Mouse (Mus musculus): ENCODE results near the gene Snx29. TPM values are rescaled to one million over a fixed set of nuclear protein-coding genes. Genes with fewer than 3 reads are reported as not detected.

The Snx29 gene
- total and polyA plus RNA-seq, 3 experiments = 1.2 to 3.2 (median 3.1) TPM

DNA sequence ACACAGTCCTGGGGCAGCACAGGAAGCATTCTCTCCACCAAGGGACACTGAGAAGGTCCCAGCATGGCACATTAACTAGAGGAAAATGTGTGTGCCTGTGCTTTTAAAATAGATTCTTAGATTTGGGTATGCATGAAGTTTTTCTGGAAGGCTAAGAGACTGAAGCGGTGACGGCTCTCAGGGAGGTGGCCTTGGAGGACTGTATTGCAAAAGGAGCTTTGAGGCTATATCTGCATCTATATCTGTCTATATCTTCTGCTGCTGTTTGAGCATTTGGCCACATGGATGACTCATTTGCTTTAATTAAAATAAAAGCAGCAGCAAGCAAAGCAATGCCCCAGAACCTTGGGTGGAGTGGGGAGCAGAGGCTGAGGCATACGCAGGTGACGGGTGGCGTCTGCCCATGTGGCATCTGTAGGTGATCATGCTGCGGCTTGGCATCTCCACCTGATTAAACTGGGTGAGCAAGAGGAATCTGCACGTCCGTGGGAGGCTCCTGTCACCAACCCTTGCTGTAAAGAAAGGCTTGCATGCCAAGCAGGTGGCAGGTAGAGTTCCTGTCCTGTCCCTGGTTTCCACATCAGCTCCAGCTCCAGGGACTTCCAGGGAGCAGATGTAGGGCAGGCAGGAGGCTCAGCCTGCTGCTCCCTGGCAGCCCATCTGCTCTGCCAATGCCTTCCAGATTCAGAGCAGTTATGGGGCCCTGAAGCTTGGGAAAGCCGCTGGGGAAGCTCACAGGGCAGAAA lies 456.2 kb downstream of the Snx29 start:
- H3K9ac ChIP-seq (ENCODE audit: insufficient read depth, low read depth) = no peak overlapping the region
- H3K27ac ChIP-seq (ENCODE audit: insufficient read depth, low read depth) = no peak overlapping the region
- H3K9me3 ChIP-seq (replicated peaks; ENCODE audit: low read length) = no peaks in the 10 kb centered on the region
- no peak overlapping the region for H3K4me3 ChIP-seq (replicated peaks in 1 of 3; ENCODE audit: low read depth in 2 of 3, low read length in 2 of 3, poor library complexity in 1 of 3)
- DNase-seq (ENCODE audit: extremely low read depth) = no peak
- no peaks in the 10 kb centered on the region for H3K4me1 ChIP-seq (ENCODE audit: control insufficient read depth in 1 of 2, insufficient read depth in 2 of 2)
- no peaks in the 10 kb centered on the region for H3K79me2 ChIP-seq (replicated peaks; ENCODE audit: control insufficient read depth, extremely low read depth, insufficient read depth, poor library complexity, severe bottlenecking)
- in situ Hi-C loops (cut with MboI; ENCODE audit: low pct_ligation_motif_present, low pct_unique_long_range_greater_than_20kb, low sequenced_read_pairs) = no loop called here
- TF ChIP-seq KAT2A (IDR thresholded peaks at IDR 0.05; ENCODE audit: insufficient replicate concordance, low read length) = no peak
- TF ChIP-seq GABPA (IDR thresholded peaks at IDR 0.05; ENCODE audit: insufficient replicate concordance, low read depth, low read length) = no peak
- TF ChIP-seq SMC3 (IDR thresholded peaks at IDR 0.05; ENCODE audit: low read depth, low read length) = no peak
- TF ChIP-seq USF2 (conservative IDR thresholded peaks at IDR 0.05; ENCODE audit: low read depth, low read length) = no peak
- TF ChIP-seq IRF4 (IDR thresholded peaks at IDR 0.05; ENCODE audit: low read depth, low read length) = no peak
- no peak for TF ChIP-seq ZMIZ1 (IDR thresholded peaks at IDR 0.05; ENCODE audit: low read depth, low read length)
- no peak for TF ChIP-seq BHLHE40 (IDR thresholded peaks at IDR 0.05; ENCODE audit: low read depth, low read length)
- TF ChIP-seq RAD21 (IDR thresholded peaks at IDR 0.05; ENCODE audit: low read depth, low read length) = no peak
- no peak for TF ChIP-seq MYC (IDR thresholded peaks at IDR 0.05; ENCODE audit: low read depth, low read length)
- no peak for TF ChIP-seq PAX5 (IDR thresholded peaks at IDR 0.05; ENCODE audit: low read length)
- TF ChIP-seq JUN (IDR thresholded peaks at IDR 0.05; ENCODE audit: insufficient read depth, low read depth, low read length) = no peak
- no peak for TF ChIP-seq MXI1 (IDR thresholded peaks at IDR 0.05; ENCODE audit: low read depth, low read length)
- TF ChIP-seq TCF12 (IDR thresholded peaks at IDR 0.05; ENCODE audit: low read depth, low read length) = no peak
- TF ChIP-seq USF1 (IDR thresholded peaks at IDR 0.05; ENCODE audit: low read depth, low read length) = no peak
- no peak for TF ChIP-seq NELFE (IDR thresholded peaks at IDR 0.05; ENCODE audit: low read depth, low read length)
- TF ChIP-seq NRF1 (IDR thresholded peaks at IDR 0.05; ENCODE audit: low read depth, low read length) = no peak
- TF ChIP-seq POLR2AphosphoS2 (IDR thresholded peaks at IDR 0.05; ENCODE audit: low read depth, low read length) = no peak
- no peak for TF ChIP-seq UBTF (IDR thresholded peaks at IDR 0.05; ENCODE audit: low read depth, low read length)
- TF ChIP-seq ZC3H11A (IDR thresholded peaks at IDR 0.05; ENCODE audit: low read depth, low read length) = no peak
- H3K4me2 ChIP-seq (ENCODE audit: insufficient read depth, low read depth, poor library complexity, severe bottlenecking) = no peak overlapping the region
- dilution Hi-C loops (cut with MboI; ENCODE audit: extremely low pct_ligation_motif_present, extremely low pct_unique_long_range_greater_than_20kb, low sequenced_read_pairs) = no loop called here
- no peaks in the 10 kb centered on the region for H3K36me3 ChIP-seq (replicated peaks in 1 of 2; ENCODE audit: control insufficient read depth in 1 of 2, insufficient read depth in 1 of 2, low read length in 1 of 2)
- no peaks in the 10 kb centered on the region for H3K27me3 ChIP-seq (replicated peaks)

DNA sequence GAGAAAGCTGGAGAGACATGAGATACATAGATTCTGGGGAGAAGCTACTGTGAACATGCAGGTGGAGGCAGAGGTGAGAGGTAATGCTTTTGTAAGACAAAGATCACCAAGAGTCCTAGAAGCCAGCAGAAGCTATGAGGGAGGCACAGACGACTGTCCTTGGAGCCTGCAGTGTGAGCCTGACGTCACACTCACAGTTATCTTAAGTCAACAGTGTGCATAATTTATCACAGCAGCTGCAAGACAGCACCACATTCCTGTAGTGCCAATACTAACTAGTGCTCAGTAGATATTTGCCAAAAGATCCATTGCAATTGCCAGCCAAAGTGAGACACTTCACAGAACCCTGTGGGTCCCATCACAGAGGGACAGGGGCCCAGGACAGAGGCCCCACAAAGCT lies 459.4 kb downstream of the Snx29 start:
- H3K27ac ChIP-seq (ENCODE audit: insufficient read depth, low read depth) = no peak overlapping the region
- no peak for TF ChIP-seq JUN (IDR thresholded peaks at IDR 0.05; ENCODE audit: insufficient read depth, low read depth, low read length)
- no peak for TF ChIP-seq BHLHE40 (IDR thresholded peaks at IDR 0.05; ENCODE audit: low read depth, low read length)
- TF ChIP-seq UBTF (IDR thresholded peaks at IDR 0.05; ENCODE audit: low read depth, low read length) = no peak
- TF ChIP-seq KAT2A (IDR thresholded peaks at IDR 0.05; ENCODE audit: insufficient replicate concordance, low read length) = no peak
- TF ChIP-seq USF1 (IDR thresholded peaks at IDR 0.05; ENCODE audit: low read depth, low read length) = no peak
- TF ChIP-seq JUND (conservative IDR thresholded peaks at IDR 0.05; ENCODE audit: low read depth, low read length) = no peak
- TF ChIP-seq SIN3A (IDR thresholded peaks at IDR 0.05; ENCODE audit: low read length) = no peak
- no peak for TF ChIP-seq RCOR1 (conservative IDR thresholded peaks at IDR 0.05; ENCODE audit: low read depth, low read length)
- no peak for TF ChIP-seq MXI1 (IDR thresholded peaks at IDR 0.05; ENCODE audit: low read depth, low read length)
- TF ChIP-seq CTCF (conservative IDR thresholded peaks at IDR 0.05 in 1 of 2, IDR thresholded peaks at IDR 0.05 in 1 of 2; ENCODE audit: low read depth in 2 of 2, low read length in 2 of 2) = no peak
- no peak for TF ChIP-seq ELF1 (IDR thresholded peaks at IDR 0.05; ENCODE audit: low read depth, low read length)
- TF ChIP-seq POLR2AphosphoS2 (IDR thresholded peaks at IDR 0.05; ENCODE audit: low read depth, low read length) = no peak
- no peak for TF ChIP-seq PAX5 (IDR thresholded peaks at IDR 0.05; ENCODE audit: low read length)
- no peak for TF ChIP-seq RAD21 (IDR thresholded peaks at IDR 0.05; ENCODE audit: low read depth, low read length)
- TF ChIP-seq ZC3H11A (IDR thresholded peaks at IDR 0.05; ENCODE audit: low read depth, low read length) = no peak
- TF ChIP-seq ZNF384 (IDR thresholded peaks at IDR 0.05; ENCODE audit: low read depth, low read length) = no peak
- no peak for TF ChIP-seq IRF4 (IDR thresholded peaks at IDR 0.05; ENCODE audit: low read depth, low read length)
- TF ChIP-seq TBP (conservative IDR thresholded peaks at IDR 0.05; ENCODE audit: low read depth, low read length) = no peak
- dilution Hi-C loops (cut with MboI; ENCODE audit: extremely low pct_ligation_motif_present, extremely low pct_unique_long_range_greater_than_20kb, low sequenced_read_pairs) (no loop called here), in situ Hi-C loops (cut with MboI; ENCODE audit: low pct_ligation_motif_present, low pct_unique_long_range_greater_than_20kb, low sequenced_read_pairs) (no loop called here)
- no peaks in the 10 kb centered on the region for H3K36me3 ChIP-seq (replicated peaks in 1 of 2; ENCODE audit: control insufficient read depth in 1 of 2, insufficient read depth in 1 of 2, low read length in 1 of 2)
- H3K4me1 ChIP-seq (ENCODE audit: control insufficient read depth in 1 of 2, insufficient read depth in 2 of 2) = peaks cover 0 to 5% of the 10 kb centered on the region in 2 experiments; a peak in 1 of 4 replicates
- H3K27me3 ChIP-seq (replicated peaks) = no peaks in the 10 kb centered on the region
- no peak overlapping the region for H3K4me3 ChIP-seq (replicated peaks in 1 of 3; ENCODE audit: low read depth in 2 of 3, low read length in 2 of 3, poor library complexity in 1 of 3)
- no peak for DNase-seq (ENCODE audit: extremely low read depth)
- H3K9me3 ChIP-seq (replicated peaks; ENCODE audit: low read length) = no peaks in the 10 kb centered on the region
- H3K9ac ChIP-seq (ENCODE audit: insufficient read depth, low read depth) = no peak overlapping the region
- H3K4me2 ChIP-seq (ENCODE audit: insufficient read depth, low read depth, poor library complexity, severe bottlenecking) = no peak overlapping the region
- H3K79me2 ChIP-seq (replicated peaks; ENCODE audit: control insufficient read depth, extremely low read depth, insufficient read depth, poor library complexity, severe bottlenecking) = no peaks in the 10 kb centered on the region

All from CH12.LX (cell line).